Mouse (Mus musculus) kidney, adult 2 months (tissue): ENCODE results near the gene Slc9a3r2. TPM values are rescaled to one million over a fixed set of nuclear protein-coding genes. Genes with fewer than 3 reads are reported as not detected.

Experiments used
- DNase-seq: peaks from one replicate; pipeline ENCODE4 v3.0.0; 2021
- H3K27ac ChIP-seq: fragments of 200-500 bp; 2 replicates; pipeline ENCODE4 v1.5.1; 2012; ENCODE audit warnings: low read depth, low read length, control low read depth, inconsistent platforms; ENCODE audit not compliant: insufficient read depth
- H3K27me3 ChIP-seq: fragments of 200-500 bp; replicated peaks from 2 replicates; pipeline ENCODE4 v1.6.1; 2012; ENCODE audit warnings: mild to moderate bottlenecking, moderate library complexity, low read length, inconsistent platforms; ENCODE audit not compliant: control insufficient read depth, insufficient read depth
- H3K36me3 ChIP-seq: fragments of 200-500 bp; 2 replicates; pipeline ENCODE4 v1.6.1; 2012; ENCODE audit warnings: mild to moderate bottlenecking, moderate library complexity, low read length, inconsistent platforms; ENCODE audit not compliant: control insufficient read depth, insufficient read depth
- H3K4me1 ChIP-seq: fragments of 200-500 bp; 2 replicates; pipeline ENCODE4 v1.6.1; 2011; ENCODE audit warnings: low read length; ENCODE audit not compliant: control insufficient read depth, insufficient read depth
- H3K4me3 ChIP-seq: fragments of 200-500 bp; 2 replicates; pipeline ENCODE4 v1.5.1; 2011; ENCODE audit warnings: mild to moderate bottlenecking, low read depth, low read length, control low read depth; ENCODE audit not compliant: insufficient read depth
- CTCF ChIP-seq: fragments of 200-500 bp; conservative IDR thresholded peaks from 2 replicates; pipeline ENCODE4 v1.5.1; 2011; ENCODE audit warnings: low read depth, mild to moderate bottlenecking, control low read depth, low read length, moderate library complexity, mixed read lengths; ENCODE audit not compliant: insufficient read depth, insufficient read length
- POLR2A ChIP-seq: fragments of 200-500 bp; IDR thresholded peaks from one replicate; pipeline ENCODE4 v1.6.1; 2011; ENCODE audit warnings: low read depth, low read length, control low read depth
- WGBS: fragments of 180-500 bp; shearing (Covaris S2); methylation state at CpG from one replicate; pipeline ENCODE4 v1.1.7; 2018; 5-methylcytosine and 5-hydroxymethylcytosine counted together
- polyA plus RNA-seq: library from polyadenylated mRNA; depleted of rRNA; stranded (reverse); fragments of >200 nt; gene quantifications from 2 replicates; pipeline ENCODE4 v1.2.3, GENCODE M21; 2012

The Slc9a3r2 gene
- polyA plus RNA-seq, 1 experiment: 111 TPM

DNA sequence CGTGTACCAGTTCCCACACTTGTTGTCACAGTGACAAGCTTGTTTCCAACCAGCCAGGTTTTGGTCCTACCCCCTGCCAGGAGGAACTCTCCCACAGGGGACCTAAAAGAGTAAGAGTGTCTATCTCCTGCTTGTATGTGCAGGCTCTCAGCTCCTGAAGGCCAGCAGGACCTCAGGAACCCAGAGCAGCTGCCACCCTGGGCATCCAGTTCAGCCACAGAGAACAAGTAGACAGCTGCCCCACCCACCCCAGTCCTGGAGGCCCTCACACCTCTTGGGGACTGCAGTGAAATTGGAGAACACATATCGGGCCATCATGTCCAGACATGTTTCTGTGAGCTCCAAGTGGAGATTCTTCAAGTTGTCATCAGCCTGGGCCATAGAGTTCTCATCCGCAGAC is 45.6 kb downstream of the Slc9a3r2 start:
- no peaks in the 10 kb centered on the region for H3K36me3 ChIP-seq
- TF ChIP-seq POLR2A (no peak), CTCF (no peak)

GRCm38 (mm10) chr17:24603961-24604360 is 46.2 kb downstream of the Slc9a3r2 start:
- 91% methylated on average over 8 of the region's 8 CpGs for WGBS
- DNase-seq: no peak
- H3K36me3 ChIP-seq: no peaks in the 10 kb centered on the region
- H3K27me3 ChIP-seq: no peaks in the 10 kb centered on the region
- H3K4me3 ChIP-seq: no peak overlapping the region
- H3K4me1 ChIP-seq: no peaks in the 10 kb centered on the region
- no peak for TF ChIP-seq POLR2A
- TF ChIP-seq CTCF: no peak
- H3K27ac ChIP-seq: no peak overlapping the region

More for the DNA sequence above, 45.6 kb downstream of the Slc9a3r2 start:
- no peak for DNase-seq
- no peaks in the 10 kb centered on the region for H3K27me3 ChIP-seq
- no peaks in the 10 kb centered on the region for H3K4me1 ChIP-seq
- no peak overlapping the region for H3K4me3 ChIP-seq
- 92% methylated on average over 3 of the region's 3 CpGs for WGBS
- H3K27ac ChIP-seq: no peak overlapping the region

DNA sequence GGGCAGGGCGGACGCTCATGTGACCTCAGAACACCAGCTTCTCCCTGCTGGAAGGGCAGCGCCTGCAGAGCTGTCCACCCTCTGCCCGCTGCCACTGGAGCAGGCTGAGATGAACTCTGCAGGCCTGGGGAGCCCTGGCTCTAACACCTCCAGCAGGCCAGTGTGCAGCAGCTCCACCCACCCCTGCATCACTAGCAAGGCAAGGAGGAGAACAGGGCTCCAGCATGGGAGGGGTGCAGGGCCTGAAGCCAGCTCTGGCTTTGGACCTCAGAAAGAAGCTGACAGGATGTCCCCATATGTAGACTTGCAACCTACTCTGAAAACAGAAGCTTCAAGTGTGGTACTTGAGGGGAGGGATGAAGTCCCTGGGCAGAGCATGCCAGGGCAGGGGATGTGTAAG is 49.6 kb downstream of the Slc9a3r2 start:
- no peak overlapping the region for H3K27ac ChIP-seq
- H3K4me3 ChIP-seq: no peak overlapping the region
- DNase-seq: no peak
- TF ChIP-seq CTCF (no peak), POLR2A (no peak)
- no peaks in the 10 kb centered on the region for H3K27me3 ChIP-seq
- H3K36me3 ChIP-seq: no peaks in the 10 kb centered on the region
- H3K4me1 ChIP-seq: no peaks in the 10 kb centered on the region
- 87% methylated on average over 4 of the region's 4 CpGs for WGBS

GRCm38 (mm10) chr17:24597989-24598388 is 52.1 kb downstream of the Slc9a3r2 start:
- 95% methylated on average over 3 of the region's 3 CpGs for WGBS
- TF ChIP-seq CTCF (no peak), POLR2A (no peak)
- no peaks in the 10 kb centered on the region for H3K36me3 ChIP-seq

DNA sequence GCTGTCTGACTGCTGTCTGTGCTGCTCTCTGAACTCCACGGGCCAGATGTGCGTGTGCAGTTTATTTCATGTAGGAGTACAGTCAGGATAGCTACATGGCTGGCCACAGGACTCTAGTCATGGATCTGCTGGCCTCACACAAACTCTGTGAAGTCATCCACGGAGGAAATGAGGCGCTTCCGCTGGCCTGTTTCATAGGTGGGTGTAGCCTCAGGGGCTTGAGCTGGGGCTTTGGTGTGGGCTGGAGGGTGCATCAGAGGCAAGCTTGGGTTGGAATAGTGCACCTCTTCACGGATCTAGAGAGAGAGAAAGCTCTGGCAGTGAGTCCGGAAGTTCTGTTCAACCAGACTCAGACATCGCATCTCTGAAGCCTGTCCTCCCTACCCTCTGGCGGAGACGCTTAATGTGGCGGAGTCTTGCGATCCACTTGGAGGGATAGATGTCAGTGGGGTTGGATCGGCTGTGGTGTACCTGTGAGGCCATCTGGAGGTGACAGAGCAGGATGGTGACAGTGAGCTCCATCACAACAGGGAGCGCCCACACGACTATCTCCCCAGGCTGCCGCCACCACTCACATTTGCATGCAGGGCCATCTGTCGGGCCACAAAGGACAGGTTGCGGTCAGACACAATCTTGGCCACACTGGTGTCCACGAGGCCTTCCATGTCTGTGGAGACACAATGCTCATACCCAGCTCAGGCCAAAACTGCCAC is 53.5 kb downstream of the Slc9a3r2 start:
- Histone ChIP-seq H3K36me3 (no peaks in the 10 kb centered on the region), H3K4me1 (no peaks in the 10 kb centered on the region), H3K4me3 (no peak overlapping the region), H3K27ac (no peak overlapping the region), H3K27me3 (no peaks in the 10 kb centered on the region)
- 83% methylated on average over 19 of the region's 19 CpGs for WGBS
- TF ChIP-seq CTCF: no peak
- no peak for TF ChIP-seq POLR2A
- no peak for DNase-seq

More at GRCm38 (mm10) chr17:24597989-24598388, 52.1 kb downstream of the Slc9a3r2 start:
- Histone ChIP-seq H3K4me1 (no peaks in the 10 kb centered on the region), H3K4me3 (no peak overlapping the region), H3K27me3 (no peaks in the 10 kb centered on the region), H3K27ac (no peak overlapping the region)
- DNase-seq: no peak

GRCm38 (mm10) chr17:24596073-24596466 is 54.1 kb downstream of the Slc9a3r2 start:
- Histone ChIP-seq H3K4me3 (no peak overlapping the region), H3K27me3 (no peaks in the 10 kb centered on the region), H3K4me1 (no peaks in the 10 kb centered on the region), H3K27ac (no peak overlapping the region), H3K36me3 (0 out of 2 replicates have a peak, but pooled peaks cover 2% of the 10 kb centered on the region)
- WGBS: 76% methylated on average over 5 of the region's 5 CpGs
- no peak for DNase-seq
- TF ChIP-seq POLR2A: no peak
- no peak for TF ChIP-seq CTCF

DNA sequence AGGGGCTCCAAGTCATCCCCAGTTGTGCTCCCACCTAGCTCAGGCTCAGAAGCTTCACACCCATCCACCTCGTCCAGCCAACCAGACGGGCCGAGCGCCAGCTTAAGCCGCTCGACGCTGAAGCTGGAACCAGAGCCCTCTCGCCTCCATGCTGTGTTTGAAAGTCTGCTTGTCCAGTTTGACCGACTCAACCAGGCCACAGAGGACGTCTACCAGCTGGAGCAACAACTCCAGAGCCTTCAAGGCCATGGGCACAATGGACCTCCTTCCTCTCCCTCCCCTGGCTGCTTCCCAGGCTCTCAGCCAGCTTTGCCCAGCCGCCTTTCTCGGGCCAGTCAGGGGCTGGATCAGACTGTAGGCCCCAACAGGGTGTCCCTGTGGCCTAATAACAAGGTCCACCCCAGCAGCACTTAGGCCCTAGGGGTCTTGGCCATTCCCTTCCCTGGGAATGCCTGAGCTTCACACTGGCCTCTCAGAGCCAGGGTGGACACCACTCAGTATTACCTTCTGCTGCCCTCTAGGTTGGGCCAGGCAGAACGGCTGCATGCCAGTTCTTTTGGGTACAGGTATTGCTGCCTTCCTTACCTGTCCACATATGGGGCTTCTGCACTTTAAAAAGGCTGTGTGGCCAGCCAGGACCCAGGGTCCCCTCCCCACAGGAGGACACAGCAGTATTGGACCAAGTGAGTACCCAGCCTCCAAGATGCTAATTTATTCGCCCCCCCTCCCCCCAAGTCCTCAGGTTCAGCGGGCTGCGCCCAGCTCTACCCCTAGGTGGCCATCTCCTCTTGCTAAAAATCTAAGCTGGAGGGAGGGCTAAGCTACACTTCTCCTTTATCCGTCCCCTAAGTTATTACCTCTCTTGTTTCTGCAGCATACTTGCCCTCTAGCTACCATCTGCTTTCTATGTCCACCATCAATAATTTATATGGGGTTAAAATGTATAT is 54.7 kb downstream of the Slc9a3r2 start:
- Histone ChIP-seq H3K27me3 (no peaks in the 10 kb centered on the region), H3K4me1 (no peaks in the 10 kb centered on the region), H3K27ac (no peak overlapping the region), H3K36me3 (0 out of 2 replicates have a peak, but pooled peaks cover 2% of the 10 kb centered on the region), H3K4me3 (no peak overlapping the region)
- no peak for DNase-seq
- 68% methylated on average over 17 of the region's 17 CpGs for WGBS
- TF ChIP-seq CTCF (no peak; the same call in 1 of the 2 replicates), POLR2A (no peak)
